Mouse (Mus musculus) spleen, adult 12 weeks (tissue): ENCODE measurements around the gene Eif1.
"Not testable (repeated sequence)": the region's sequence is repeated elsewhere in the genome, so short reads cannot be mapped to it uniquely, and the experiment has no call there.

ENCODE experiments used
- DNase-seq: peaks from one replicate; pipeline ENCODE4 v3.0.0; 2022; ENCODE audit warnings: low spot score

Eif1 gene

GRCm38 (mm10) chr11:100352076-100352857, 32.6 kb downstream of the Eif1 start:
- DNase-seq = no peak

GRCm38 (mm10) chr11:100355151-100355951, 35.7 kb downstream of the Eif1 start:
- DNase-seq = peak; percentile 15

GRCm38 (mm10) chr11:100355972-100356818, 36.5 kb downstream of the Eif1 start, which contains the start of gene Hap1:
Hap1 (minus strand) TSS chr11:100356128.
- peak; percentile 11 for DNase-seq

GRCm38 (mm10) chr11:100356819-100357211, 37.1 kb downstream of the Eif1 start:
- no peak for DNase-seq

GRCm38 (mm10) chr11:100357408-100357807, 37.7 kb downstream of the Eif1 start:
- DNase-seq = no peak

- no peak for DNase-seq
Observed at GRCm38 (mm10) chr11:100360175-100360574, 40.5 kb downstream of the Eif1 start.

GRCm38 (mm10) chr11:100361059-100361458, 41.4 kb downstream of the Eif1 start:
- DNase-seq = not testable (repeated sequence)

GRCm38 (mm10) chr11:100362209-100362978, 42.7 kb downstream of the Eif1 start:
- DNase-seq = peak; percentile 53

- peak; percentile 22 for DNase-seq
Observed at GRCm38 (mm10) chr11:100362979-100363562, 43.4 kb downstream of the Eif1 start.

GRCm38 (mm10) chr11:100369145-100369544, 49.5 kb downstream of the Eif1 start:
- no peak for DNase-seq

GRCm38 (mm10) chr11:100369822-100370221, 50.1 kb downstream of the Eif1 start:
- DNase-seq = no peak
